Mouse (Mus musculus) heart, postnatal 10 days (tissue): ENCODE data around the gene Qrfp. TPM values are rescaled to one million over a fixed set of nuclear protein-coding genes. Genes with fewer than 3 reads are reported as not detected.

Experiments
- total RNA-seq, 2 experiments: library from RNA; stranded (reverse); gene quantifications; 2 replicates each; pipeline ENCODE4 v1.2.3; 2021

The Qrfp gene
- total RNA-seq, 2 experiments from 2014 or later, result not detected

Other genes starting within 250 kb of the Qrfp start
- gene Fubp3, start 237.9 kb downstream of the Qrfp start, total RNA-seq, result 10 to 100 TPM; 31.2 to 35.5 TPM
- gene Prdm12, start 170.5 kb downstream of the Qrfp start, total RNA-seq, result not detected
- 10 to 100 TPM; 14.1 to 16.0 TPM for gene Exosc2, start 139.9 kb downstream of the Qrfp start, total RNA-seq
- 10 to 100 TPM; 56.8 to 65.5 TPM for gene Abl1, start 122.2 kb downstream of the Qrfp start, total RNA-seq
- not detected for gene Fibcd1, start 35.4 kb upstream of the Qrfp start, total RNA-seq
- 1 to 10 TPM in 1 of 2 experiments, under 1 TPM in 1; 0.79 to 1.2 TPM for gene Lamc3, start 76.7 kb upstream of the Qrfp start, total RNA-seq
- gene Aif1l, start 139.6 kb upstream of the Qrfp start, total RNA-seq, result 1 to 10 TPM; 7.9 to 8.6 TPM
- 10 to 100 TPM; 42.4 to 44.5 TPM for gene Nup214, start 163.9 kb upstream of the Qrfp start, total RNA-seq